Mouse (Mus musculus) CD4-positive helper T cell, adult 2 months (primary cell): ENCODE data around the gene Nanos3.

Source experiments
- DNase-seq: peaks from one replicate; pipeline ENCODE4 v3.0.0-alpha.2; 2012; ENCODE audit warnings: low read depth, missing footprints, low spot score

The Nanos3 gene

DNA sequence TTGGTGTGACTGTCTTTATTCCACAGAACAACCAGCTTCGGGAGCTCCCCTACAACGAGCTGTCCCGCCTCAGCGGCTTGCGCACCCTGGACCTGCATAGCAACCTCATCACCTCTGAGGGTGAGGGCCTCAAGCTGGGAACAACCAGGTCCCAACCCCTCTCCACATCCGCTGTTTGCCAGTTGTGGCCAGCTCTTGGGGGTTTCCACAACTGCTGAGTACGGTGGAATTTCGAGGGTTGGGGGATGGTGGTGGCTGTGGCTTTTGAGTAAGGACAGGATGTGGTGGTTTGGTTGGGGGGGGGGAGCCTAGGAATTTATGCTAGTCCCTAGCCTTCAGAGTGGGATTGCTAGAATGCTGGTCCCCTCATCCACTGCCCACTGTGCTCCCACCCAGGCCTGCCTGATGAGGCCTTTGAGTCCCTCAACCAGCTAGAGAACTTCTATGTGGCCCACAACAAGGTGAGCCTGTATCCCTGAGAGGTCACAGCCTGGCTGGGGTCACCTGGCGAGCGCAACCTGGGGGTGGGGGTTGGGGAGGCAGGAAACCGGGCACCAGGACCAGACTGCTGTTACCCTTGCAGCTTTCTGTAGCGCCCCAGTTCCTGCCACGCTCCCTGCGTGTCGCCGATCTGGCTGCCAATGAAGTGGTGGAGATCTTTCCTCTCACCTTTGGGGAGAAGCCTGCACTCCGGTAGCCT lies 57.7 kb downstream of the Nanos3 start:
- DNase-seq = peak; percentile 93

DNA sequence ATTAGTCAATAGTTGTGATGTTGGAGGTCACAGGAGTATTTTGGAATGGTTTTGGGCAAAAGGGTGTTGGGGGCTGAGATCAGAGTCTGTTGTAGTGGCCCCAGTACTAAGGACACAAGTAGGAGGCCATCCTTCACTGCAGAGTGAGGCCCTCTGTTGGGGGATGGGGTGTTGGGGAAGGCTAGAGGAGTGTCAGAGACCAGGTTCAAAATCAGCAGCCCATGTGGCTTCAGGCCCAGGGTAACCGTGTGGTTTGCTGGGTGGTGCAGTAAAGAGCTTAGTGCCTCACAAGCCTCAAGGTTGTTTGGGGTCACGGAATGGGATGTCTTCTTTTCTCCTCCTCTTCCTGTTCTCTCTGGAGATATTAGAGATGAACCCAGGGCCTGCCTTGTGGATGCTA lies 58.3 kb downstream of the Nanos3 start:
- no peak for DNase-seq

DNA sequence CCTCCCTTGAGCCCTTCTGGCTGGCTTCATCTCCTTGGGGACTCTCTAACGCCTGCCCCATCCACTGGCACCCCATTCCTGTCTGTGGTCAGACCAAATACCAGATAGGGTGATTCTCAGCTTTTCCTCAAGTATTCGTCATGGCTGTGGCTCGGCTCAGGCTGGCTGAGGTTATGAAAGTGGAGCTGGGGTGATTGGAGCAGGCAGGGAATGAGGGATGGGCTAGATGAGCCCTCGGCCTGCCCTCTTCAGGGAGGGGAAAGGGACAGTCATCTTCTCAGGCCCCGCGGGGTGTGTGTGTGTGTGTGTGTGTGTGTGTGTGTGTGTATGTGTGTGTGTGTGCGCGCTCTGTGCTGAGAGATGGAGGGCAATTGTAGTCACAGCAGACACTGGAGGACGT lies 59.4 kb downstream of the Nanos3 start, which contains the start of gene Podnl1:
TSS of gene Podnl1 (plus strand) at position 334 of the 400 bp plus-strand sequence.
- DNase-seq = peak; percentile 44
